Mouse (Mus musculus): ENCODE data around the gene Slc26a10.
"Not testable (repeated sequence)": the region's sequence is repeated elsewhere in the genome, so short reads cannot be mapped to it uniquely, and the experiment has no call there.

The Slc26a10 gene

GRCm38 (mm10) chr10:127134394-127135035 lies 45.9 kb downstream of the Slc26a10 start:
- DNase-seq (ENCODE audit: low spot score), result not testable (repeated sequence)

DNA sequence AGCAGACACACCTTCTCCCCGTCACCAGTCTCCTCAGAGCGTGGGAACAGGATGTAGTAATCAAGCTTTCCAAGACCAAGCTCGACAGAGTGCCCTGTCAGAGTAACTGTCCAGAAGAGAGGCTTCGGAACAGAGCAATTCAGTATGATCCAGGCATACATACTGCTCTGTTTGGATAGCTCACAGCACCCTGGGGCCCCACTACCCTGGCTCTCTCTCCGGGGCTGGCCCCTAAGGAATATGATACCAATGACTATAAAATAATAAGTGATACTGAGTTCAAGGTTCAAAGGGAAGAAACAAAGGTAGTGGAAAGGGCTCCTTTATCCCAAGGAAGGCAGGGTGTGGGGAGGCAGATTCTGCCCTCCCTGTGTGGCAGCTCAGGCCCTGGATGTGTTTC lies 48.0 kb downstream of the Slc26a10 start:
- DNase-seq (ENCODE audit: low spot score), result no peak

DNA sequence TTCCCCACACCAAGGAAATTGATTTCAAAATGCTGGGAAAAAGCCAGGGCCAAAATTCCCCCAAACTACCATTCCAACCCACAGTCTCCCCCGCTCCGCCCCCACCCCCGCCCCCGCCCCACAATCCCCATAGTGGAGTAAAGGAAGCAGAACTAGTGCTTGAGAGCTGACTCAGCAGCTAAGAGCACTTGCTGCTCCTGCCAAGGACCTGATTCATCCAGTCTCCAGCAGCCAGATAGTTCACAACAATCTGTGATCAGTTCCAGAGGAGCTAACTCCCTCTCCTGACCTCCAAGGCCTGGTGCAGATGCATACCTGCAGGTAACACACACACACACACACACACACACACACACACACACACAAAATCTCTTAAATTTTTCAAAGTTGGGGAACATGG lies 51.0 kb downstream of the Slc26a10 start:
- no peak for DNase-seq (ENCODE audit: low spot score)

DNA sequence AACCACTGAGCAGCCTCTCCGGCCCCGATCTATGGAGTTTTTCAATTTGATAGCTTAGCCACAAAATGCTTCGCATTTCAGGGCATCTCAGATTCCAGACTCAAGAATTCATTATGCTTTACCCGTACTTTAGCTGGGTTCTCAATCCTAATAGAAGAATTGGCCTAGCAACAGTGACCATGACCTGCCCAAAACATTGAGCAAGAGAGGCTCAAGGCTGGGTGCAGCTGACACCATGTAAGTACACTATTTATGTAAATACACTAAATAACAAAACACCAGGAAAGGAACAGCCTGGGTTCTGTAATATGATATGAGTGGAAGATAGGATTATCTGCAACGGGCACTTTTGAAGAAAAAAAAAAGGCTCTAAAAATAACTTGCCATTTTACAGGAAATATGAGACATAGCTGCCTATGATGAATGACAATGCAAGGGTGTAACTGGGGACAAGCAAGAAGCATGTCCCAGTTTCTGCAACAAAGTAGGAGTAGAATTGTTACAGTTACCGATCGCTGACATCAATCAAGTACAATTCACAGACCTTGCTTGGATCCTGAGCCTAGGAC lies 52.6 kb downstream of the Slc26a10 start:
- DNase-seq (ENCODE audit: low spot score), result no peak

- DNase-seq (ENCODE audit: low spot score), result no peak
Observed at GRCm38 (mm10) chr10:127126579-127126978, 53.9 kb downstream of the Slc26a10 start.

- no peak for DNase-seq (ENCODE audit: low spot score)
Observed at GRCm38 (mm10) chr10:127125210-127126001, 55.0 kb downstream of the Slc26a10 start.

DNA sequence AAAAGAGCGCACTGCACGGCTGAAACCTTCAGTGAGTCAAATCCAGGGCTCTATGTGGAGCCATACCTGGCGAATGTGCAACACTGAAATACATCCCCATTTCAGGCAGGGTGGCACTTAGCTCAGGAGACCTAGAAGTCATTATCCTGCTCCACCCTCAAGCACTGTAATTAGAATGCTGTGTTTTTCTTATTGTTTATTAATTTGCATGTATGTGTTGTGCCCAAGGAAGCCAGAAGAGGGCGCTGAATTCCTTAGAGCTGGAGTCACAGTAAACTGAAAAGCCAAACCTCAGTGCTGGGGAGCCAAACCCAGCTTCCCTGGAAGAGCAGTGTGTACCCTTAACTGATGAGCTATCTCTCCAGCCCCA lies 57.0 kb downstream of the Slc26a10 start:
- peak; percentile 77 for DNase-seq (ENCODE audit: low spot score)

DNA sequence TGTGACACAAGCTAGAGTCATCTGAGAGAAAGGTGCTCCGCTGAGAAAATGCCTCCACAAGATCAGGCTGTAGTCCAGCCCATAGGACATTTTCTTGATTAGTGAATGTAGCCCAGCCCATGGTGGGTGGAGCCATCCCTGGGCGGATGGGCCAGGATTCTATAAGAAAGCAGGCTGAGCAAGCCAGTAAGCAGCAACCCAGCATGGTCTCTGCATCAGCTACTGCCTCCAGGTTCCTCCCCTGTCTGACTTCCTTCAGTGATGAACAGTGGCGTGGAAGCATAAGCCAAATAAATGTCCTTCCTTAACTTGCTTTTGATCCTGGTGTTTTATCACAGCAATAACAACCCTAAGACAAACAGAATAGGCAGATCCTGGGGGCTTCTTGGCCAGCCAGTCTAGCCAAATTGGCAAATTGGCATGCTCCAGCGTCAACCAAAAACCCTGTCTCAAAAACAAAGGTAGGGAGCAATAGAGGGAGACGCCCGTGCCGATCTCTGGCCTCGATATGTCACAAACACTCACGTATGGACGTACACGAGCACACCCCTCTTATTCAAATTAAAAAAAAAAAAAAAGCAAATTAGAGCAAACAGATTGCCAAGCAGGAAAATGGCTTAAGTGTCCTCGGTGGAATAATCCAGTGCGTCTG lies 57.5 kb downstream of the Slc26a10 start:
- no peak for DNase-seq (ENCODE audit: low spot score)

DNA sequence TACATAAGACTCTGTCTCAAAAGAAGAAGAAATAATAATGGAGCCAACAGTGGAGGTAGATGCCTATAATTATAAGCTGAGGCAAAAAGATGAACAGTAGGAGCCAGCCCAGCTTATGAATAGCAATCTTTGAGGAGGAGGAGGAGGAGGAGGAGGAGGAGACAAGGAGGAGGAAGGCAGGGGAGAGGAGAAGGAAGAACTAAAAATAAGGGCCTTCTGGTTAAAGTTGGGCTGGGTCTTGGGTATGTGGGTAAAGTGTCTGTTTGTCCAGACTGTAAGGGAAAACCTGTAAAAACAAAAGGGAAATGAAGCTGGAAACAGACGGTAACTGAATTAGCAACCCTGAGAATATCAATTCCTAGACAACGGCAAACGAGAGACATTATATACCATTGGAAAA lies 58.4 kb downstream of the Slc26a10 start:
- DNase-seq (ENCODE audit: low spot score), result no peak
